Mouse (Mus musculus) kidney, postnatal 14 days (tissue): ENCODE measurements at regions not wholly inside any gene's neighbourhood (a gene's known extent, or its start where the extent isn't known, plus 50 kb on each side); places are given as distances from the start of the nearest gene placed in this dataset.
A peak's percentile ranks its signal among the peaks of the same experiment; 100 is the strongest.

Source experiments
- DNase-seq: peaks from one replicate; pipeline ENCODE4 v3.0.0; 2022; ENCODE audit warnings: mixed read lengths

DNA sequence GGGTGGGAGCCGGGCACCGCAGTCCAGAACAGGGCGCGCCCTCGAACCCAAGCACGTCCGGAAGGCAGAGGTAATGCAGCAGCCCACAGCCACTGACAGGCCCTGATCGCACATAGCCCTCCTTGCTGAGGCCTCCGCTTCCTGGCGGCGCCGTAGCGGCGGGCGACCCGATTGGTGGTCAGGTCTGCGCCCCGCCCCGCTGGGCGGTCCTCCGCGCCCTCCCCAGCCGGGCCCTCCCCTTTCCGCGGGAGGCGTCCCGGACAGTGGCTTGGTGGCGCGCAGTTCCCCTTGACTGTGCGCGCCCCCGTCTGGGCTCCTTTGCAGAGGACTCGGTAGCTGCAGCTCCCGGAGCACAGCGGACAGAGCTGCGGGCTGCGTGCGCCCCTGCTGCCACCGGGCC, 375.5 kb upstream of the Asap2 start:
- DNase-seq: peak; percentile 80
